Mouse (Mus musculus): ENCODE measurements at regions not wholly inside any gene's neighbourhood (a gene's known extent, or its start where the extent isn't known, plus 50 kb on each side); places are given as distances from the start of the nearest gene placed in this dataset.

- H3K4me3 ChIP-seq (ENCODE audit: low read depth, low read length): no peak overlapping the region
- DNase-seq (ENCODE audit: low spot score) (no peak), ATAC-seq (ENCODE audit: insufficient number of reproducible peaks, low FRiP score, low TSS enrichment, low read depth) (no peak)
- no peak overlapping the region for H3K4me2 ChIP-seq (ENCODE audit: low read depth, severe bottlenecking)
- no peak overlapping the region for H3K27ac ChIP-seq (replicated peaks; ENCODE audit: low read depth, low read length)
- no peaks in the 10 kb centered on the region for H3K36me3 ChIP-seq (ENCODE audit: control insufficient read depth, insufficient read depth, low read length)
- no peak overlapping the region for H3K9ac ChIP-seq (ENCODE audit: low read length)
- no peaks in the 10 kb centered on the region for H3K27me3 ChIP-seq (ENCODE audit: control insufficient read depth, insufficient read depth, low read length)
- no peaks in the 10 kb centered on the region for H3K9me3 ChIP-seq (ENCODE audit: control insufficient read depth, low read length)
- WGBS: 83% methylated on average over 2 of the region's 2 CpGs
- 0 out of 2 replicates have a peak, but pooled peaks cover 3% of the 10 kb centered on the region for H3K4me1 ChIP-seq (ENCODE audit: control insufficient read depth, insufficient read depth, low read length)
Observed at GRCm38 (mm10) chr2:51276591-51276990, 127.7 kb upstream of the Rnd3 start.

DNA sequence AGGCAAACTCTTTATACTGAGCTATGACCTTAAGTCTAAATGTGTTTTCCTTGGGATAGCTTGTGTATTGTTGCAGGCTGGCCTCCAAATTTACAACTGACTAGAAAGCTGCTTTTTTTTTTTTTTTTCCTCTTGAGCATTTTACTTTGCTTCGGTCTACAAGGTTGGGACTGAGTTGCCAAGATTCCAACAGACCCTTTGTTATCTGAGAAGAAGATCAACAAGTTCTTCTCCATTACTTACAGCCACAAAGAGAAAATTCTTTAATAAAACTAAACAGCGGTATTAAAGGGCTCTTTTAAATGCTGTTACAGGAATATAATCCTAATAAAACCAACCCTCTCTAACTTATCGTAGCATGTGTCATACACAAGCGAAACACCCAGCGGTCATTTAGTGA is 124.4 kb upstream of the Rnd3 start:
- no peak overlapping the region for H3K4me3 ChIP-seq (ENCODE audit: low read depth, low read length)
- no peak for ATAC-seq (ENCODE audit: insufficient number of reproducible peaks, low FRiP score, low TSS enrichment, low read depth)
- DNase-seq (ENCODE audit: low spot score): no peak
- WGBS: 64% methylated on average over 5 of the region's 5 CpGs
- no peaks in the 10 kb centered on the region for H3K36me3 ChIP-seq (ENCODE audit: control insufficient read depth, insufficient read depth, low read length)
- H3K27ac ChIP-seq (replicated peaks; ENCODE audit: low read depth, low read length): no peak overlapping the region
- H3K4me1 ChIP-seq (ENCODE audit: control insufficient read depth, insufficient read depth, low read length): peaks cover 3% of the 10 kb centered on the region; the same call in 1 of the 2 replicates
- H3K27me3 ChIP-seq (ENCODE audit: control insufficient read depth, insufficient read depth, low read length): no peaks in the 10 kb centered on the region
- no peak overlapping the region for H3K9ac ChIP-seq (ENCODE audit: low read length)
- no peak overlapping the region for H3K4me2 ChIP-seq (ENCODE audit: low read depth, severe bottlenecking)
- no peaks in the 10 kb centered on the region for H3K9me3 ChIP-seq (ENCODE audit: control insufficient read depth, low read length)

DNA sequence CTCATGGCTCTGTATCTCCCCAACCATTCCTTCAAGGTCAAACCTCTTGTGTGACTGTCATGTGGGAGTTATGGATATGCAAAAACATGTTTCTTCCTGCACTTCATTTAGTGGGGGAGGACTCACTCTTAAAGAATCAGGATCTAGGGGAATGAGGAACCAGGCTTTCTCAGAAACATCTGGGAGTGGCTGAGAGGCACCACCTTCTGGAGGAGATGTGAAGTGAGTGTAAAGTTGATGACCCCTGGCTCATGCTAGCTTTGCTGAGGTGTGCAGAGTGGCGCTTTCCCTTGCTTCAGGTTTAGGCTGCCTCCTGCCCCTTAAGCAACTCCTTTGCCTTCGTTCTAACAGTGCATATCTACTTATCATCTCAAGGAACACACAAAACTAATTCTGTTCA is 119.6 kb upstream of the Rnd3 start:
- Histone ChIP-seq H3K4me3 (ENCODE audit: low read depth, low read length) (no peak overlapping the region), H3K9ac (ENCODE audit: low read length) (no peak overlapping the region), H3K4me1 (ENCODE audit: control insufficient read depth, insufficient read depth, low read length) (peaks cover 12% of the 10 kb centered on the region), H3K36me3 (ENCODE audit: control insufficient read depth, insufficient read depth, low read length) (no peaks in the 10 kb centered on the region), H3K27me3 (ENCODE audit: control insufficient read depth, insufficient read depth, low read length) (no peaks in the 10 kb centered on the region), H3K27ac (replicated peaks; ENCODE audit: low read depth, low read length) (no peak overlapping the region), H3K4me2 (ENCODE audit: low read depth, severe bottlenecking) (no peak overlapping the region), H3K9me3 (ENCODE audit: control insufficient read depth, low read length) (no peaks in the 10 kb centered on the region)
- peak; percentile 60 for DNase-seq (ENCODE audit: low spot score)
- no peak for ATAC-seq (ENCODE audit: insufficient number of reproducible peaks, low FRiP score, low TSS enrichment, low read depth)
- WGBS: 51% methylated on average over 2 of the region's 2 CpGs

DNA sequence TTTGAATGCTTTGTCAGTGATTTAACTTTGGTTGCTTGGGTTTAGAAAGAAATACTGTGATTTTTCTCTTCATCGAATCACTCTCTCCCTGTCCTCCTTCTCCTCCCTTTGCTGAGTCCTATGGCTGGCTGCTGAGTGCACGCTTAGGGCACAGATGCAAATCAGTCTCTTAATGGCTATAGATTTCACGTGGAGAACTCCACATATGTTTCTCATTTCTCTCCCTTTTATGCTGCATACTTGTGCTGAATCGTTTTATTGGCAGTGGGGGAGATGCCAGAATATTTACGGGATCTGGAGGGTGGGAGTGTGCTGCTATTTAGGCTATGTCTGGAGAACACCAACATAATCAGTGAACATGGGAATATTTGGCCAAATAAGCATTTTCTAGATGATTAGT is 118.8 kb upstream of the Rnd3 start:
- Histone ChIP-seq H3K27ac (replicated peaks; ENCODE audit: low read depth, low read length) (no peak overlapping the region), H3K36me3 (ENCODE audit: control insufficient read depth, insufficient read depth, low read length) (no peaks in the 10 kb centered on the region), H3K4me1 (ENCODE audit: control insufficient read depth, insufficient read depth, low read length) (peaks cover 12% of the 10 kb centered on the region), H3K9me3 (ENCODE audit: control insufficient read depth, low read length) (no peaks in the 10 kb centered on the region), H3K9ac (ENCODE audit: low read length) (no peak overlapping the region), H3K4me3 (ENCODE audit: low read depth, low read length) (no peak overlapping the region), H3K4me2 (ENCODE audit: low read depth, severe bottlenecking) (0 out of 2 replicates have a peak overlapping the region, but pooled peaks have one; percentile 4), H3K27me3 (ENCODE audit: control insufficient read depth, insufficient read depth, low read length) (no peaks in the 10 kb centered on the region)
- ATAC-seq (ENCODE audit: insufficient number of reproducible peaks, low FRiP score, low TSS enrichment, low read depth): peak; percentile 78; the same call in 1 of the 2 replicates
- peak; percentile 66 for DNase-seq (ENCODE audit: low spot score)
- 14% methylated on average over 5 of the region's 5 CpGs for WGBS

- H3K4me3 ChIP-seq (ENCODE audit: low read depth, low read length): no peak overlapping the region
- H3K4me2 ChIP-seq (ENCODE audit: low read depth, severe bottlenecking): no peak overlapping the region
- no peaks in the 10 kb centered on the region for H3K9me3 ChIP-seq (ENCODE audit: control insufficient read depth, low read length)
Observed at GRCm38 (mm10) chr2:51262506-51262905, 113.6 kb upstream of the Rnd3 start.

GRCm38 (mm10) chr2:51250798-51251197 is 101.9 kb upstream of the Rnd3 start:
- 67% methylated on average over 6 of the region's 6 CpGs for WGBS
- no peak for DNase-seq (ENCODE audit: low spot score)

More at GRCm38 (mm10) chr2:51262506-51262905, 113.6 kb upstream of the Rnd3 start:
- Histone ChIP-seq H3K9ac (ENCODE audit: low read length) (no peak overlapping the region), H3K27me3 (ENCODE audit: control insufficient read depth, insufficient read depth, low read length) (no peaks in the 10 kb centered on the region), H3K27ac (replicated peaks; ENCODE audit: low read depth, low read length) (no peak overlapping the region), H3K36me3 (ENCODE audit: control insufficient read depth, insufficient read depth, low read length) (no peaks in the 10 kb centered on the region), H3K4me1 (ENCODE audit: control insufficient read depth, insufficient read depth, low read length) (peaks cover 5% of the 10 kb centered on the region)
- DNase-seq (ENCODE audit: low spot score): no peak
- ATAC-seq (ENCODE audit: insufficient number of reproducible peaks, low FRiP score, low TSS enrichment, low read depth): no peak
- WGBS: 87% methylated on average over 1 of the region's 1 CpGs

DNA sequence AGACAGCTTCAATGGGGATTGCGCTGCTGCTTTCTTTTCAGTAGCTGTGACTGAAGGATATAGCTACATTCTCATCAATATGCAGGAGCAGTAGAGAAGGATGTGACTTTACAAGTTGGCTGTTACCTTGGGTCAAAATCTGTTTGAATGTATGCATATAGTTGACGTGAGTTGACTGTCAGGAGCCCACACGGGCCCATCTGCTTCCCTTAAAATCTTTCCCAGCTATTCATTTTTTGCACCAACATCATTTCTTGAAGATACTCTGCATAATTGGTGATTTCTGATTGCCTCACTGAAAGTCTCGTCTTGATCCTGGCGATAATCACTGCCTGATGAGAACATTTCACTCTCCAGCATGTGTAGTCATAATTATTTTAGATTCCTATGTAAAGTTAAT is 92.7 kb upstream of the Rnd3 start:
- H3K4me3 ChIP-seq (ENCODE audit: low read depth, low read length): no peak overlapping the region
- ATAC-seq (ENCODE audit: insufficient number of reproducible peaks, low FRiP score, low TSS enrichment, low read depth): no peak
- WGBS: 76% methylated on average over 5 of the region's 5 CpGs

More at GRCm38 (mm10) chr2:51250798-51251197, 101.9 kb upstream of the Rnd3 start:
- H3K9ac ChIP-seq (ENCODE audit: low read length): no peak overlapping the region
- H3K27me3 ChIP-seq (ENCODE audit: control insufficient read depth, insufficient read depth, low read length): no peaks in the 10 kb centered on the region
- no peaks in the 10 kb centered on the region for H3K36me3 ChIP-seq (ENCODE audit: control insufficient read depth, insufficient read depth, low read length)
- no peaks in the 10 kb centered on the region for H3K9me3 ChIP-seq (ENCODE audit: control insufficient read depth, low read length)
- no peak for ATAC-seq (ENCODE audit: insufficient number of reproducible peaks, low FRiP score, low TSS enrichment, low read depth)
- no peak overlapping the region for H3K4me2 ChIP-seq (ENCODE audit: low read depth, severe bottlenecking)
- H3K4me1 ChIP-seq (ENCODE audit: control insufficient read depth, insufficient read depth, low read length): no peaks in the 10 kb centered on the region
- H3K27ac ChIP-seq (replicated peaks; ENCODE audit: low read depth, low read length): no peak overlapping the region
- no peak overlapping the region for H3K4me3 ChIP-seq (ENCODE audit: low read depth, low read length)

GRCm38 (mm10) chr2:51240000-51240399 is 91.1 kb upstream of the Rnd3 start:
- ATAC-seq (ENCODE audit: insufficient number of reproducible peaks, low FRiP score, low TSS enrichment, low read depth) (no peak), DNase-seq (ENCODE audit: low spot score) (no peak)
- H3K4me2 ChIP-seq (ENCODE audit: low read depth, severe bottlenecking): no peak overlapping the region
- H3K4me3 ChIP-seq (ENCODE audit: low read depth, low read length): no peak overlapping the region
- no peaks in the 10 kb centered on the region for H3K27me3 ChIP-seq (ENCODE audit: control insufficient read depth, insufficient read depth, low read length)
- no peak overlapping the region for H3K27ac ChIP-seq (replicated peaks; ENCODE audit: low read depth, low read length)
- H3K36me3 ChIP-seq (ENCODE audit: control insufficient read depth, insufficient read depth, low read length): no peaks in the 10 kb centered on the region
- 83% methylated on average over 1 of the region's 1 CpGs for WGBS
- no peak overlapping the region for H3K9ac ChIP-seq (ENCODE audit: low read length)
- no peaks in the 10 kb centered on the region for H3K9me3 ChIP-seq (ENCODE audit: control insufficient read depth, low read length)
- 0 out of 2 replicates have a peak, but pooled peaks cover 4% of the 10 kb centered on the region for H3K4me1 ChIP-seq (ENCODE audit: control insufficient read depth, insufficient read depth, low read length)

More for the DNA sequence above, 92.7 kb upstream of the Rnd3 start:
- no peak overlapping the region for H3K27ac ChIP-seq (replicated peaks; ENCODE audit: low read depth, low read length)
- H3K36me3 ChIP-seq (ENCODE audit: control insufficient read depth, insufficient read depth, low read length): no peaks in the 10 kb centered on the region
- H3K4me1 ChIP-seq (ENCODE audit: control insufficient read depth, insufficient read depth, low read length): 0 out of 2 replicates have a peak, but pooled peaks cover 4% of the 10 kb centered on the region
- no peak overlapping the region for H3K4me2 ChIP-seq (ENCODE audit: low read depth, severe bottlenecking)
- no peaks in the 10 kb centered on the region for H3K27me3 ChIP-seq (ENCODE audit: control insufficient read depth, insufficient read depth, low read length)
- DNase-seq (ENCODE audit: low spot score): no peak
- H3K9me3 ChIP-seq (ENCODE audit: control insufficient read depth, low read length): no peaks in the 10 kb centered on the region
- H3K9ac ChIP-seq (ENCODE audit: low read length): no peak overlapping the region

DNA sequence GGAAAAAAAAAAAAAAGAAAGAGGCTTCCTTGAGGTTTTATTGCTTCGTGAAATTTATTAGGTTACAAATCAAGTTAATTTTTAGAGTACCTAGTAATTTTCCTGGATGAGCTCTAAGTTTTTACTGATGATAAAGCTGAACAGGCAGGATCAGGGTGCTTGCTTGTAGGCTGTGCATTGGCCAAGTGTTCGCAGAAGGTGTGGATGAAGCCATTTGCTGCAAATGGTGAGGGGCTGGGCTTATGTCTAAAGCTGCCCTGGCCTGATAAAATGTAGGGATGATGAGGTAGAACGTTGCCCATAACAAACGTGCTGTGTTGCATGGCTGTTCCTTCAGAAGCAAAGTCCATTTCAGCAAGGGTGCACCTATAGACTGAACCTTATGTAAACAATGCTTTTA is 90.1 kb upstream of the Rnd3 start:
- 1% methylated on average over 4 of the region's 4 CpGs for WGBS
- Histone ChIP-seq H3K4me2 (ENCODE audit: low read depth, severe bottlenecking) (no peak overlapping the region), H3K36me3 (ENCODE audit: control insufficient read depth, insufficient read depth, low read length) (no peaks in the 10 kb centered on the region), H3K4me1 (ENCODE audit: control insufficient read depth, insufficient read depth, low read length) (0 out of 2 replicates have a peak, but pooled peaks cover 4% of the 10 kb centered on the region), H3K4me3 (ENCODE audit: low read depth, low read length) (no peak overlapping the region), H3K9ac (ENCODE audit: low read length) (no peak overlapping the region), H3K9me3 (ENCODE audit: control insufficient read depth, low read length) (no peaks in the 10 kb centered on the region), H3K27me3 (ENCODE audit: control insufficient read depth, insufficient read depth, low read length) (no peaks in the 10 kb centered on the region), H3K27ac (replicated peaks; ENCODE audit: low read depth, low read length) (no peak overlapping the region)
- DNase-seq (ENCODE audit: low spot score) (peak; percentile 62), ATAC-seq (ENCODE audit: insufficient number of reproducible peaks, low FRiP score, low TSS enrichment, low read depth) (peak; percentile 44; the same call in 1 of the 2 replicates)

Measured in limb, embryonic 11.5 days (tissue).